In genomic region chr8:82317446-82317845, GRCm38 (mm10) we compare ENCODE assay signal across 16 mouse cellular contexts.
"Had no signal": no experiment of that assay in that cellular context is flagged by ENCODE, and none has a peak within 500 bp of the region (broad histone marks: within the 10 kb centered on the region; RNA-seq: fewer than 3 reads in every experiment).

No protein-coding gene starts in this region.

- H3K4me1 ChIP-seq: neural tube, embryonic 12.5 days; neural tube, embryonic 13.5 days; neural tube, embryonic 15.5 days; stomach, embryonic 15.5 days had no signal

- H3K9ac ChIP-seq: neural tube, embryonic 12.5 days; neural tube, embryonic 13.5 days; neural tube, embryonic 15.5 days; stomach, embryonic 15.5 days had no signal

- H3K27me3 ChIP-seq: neural tube, embryonic 12.5 days; neural tube, embryonic 13.5 days; neural tube, embryonic 15.5 days; stomach, embryonic 15.5 days had no signal

- H3K27ac ChIP-seq: neural tube, embryonic 12.5 days; neural tube, embryonic 13.5 days; neural tube, embryonic 15.5 days; stomach, embryonic 15.5 days; stomach, postnatal 0 days had no signal

- H3K9me3 ChIP-seq: neural tube, embryonic 12.5 days; neural tube, embryonic 13.5 days; neural tube, embryonic 15.5 days; stomach, embryonic 15.5 days had no signal

- DNase-seq: right cerebral cortex, adult 18-20 months; right cerebral cortex, postnatal 14 days; right cerebral cortex, postnatal 25 days; right cerebral cortex, postnatal 4 days; spleen, adult 18-20 months; thymus, adult 18-20 months; thymus, adult 2 months; thymus, postnatal 14 days; thymus, postnatal 25 days; thymus, postnatal 36 days; thymus, postnatal 4 days had no signal

- H3K36me3 ChIP-seq: neural tube, embryonic 12.5 days; neural tube, embryonic 13.5 days; neural tube, embryonic 15.5 days; stomach, embryonic 15.5 days had no signal

- H3K4me3 ChIP-seq: neural tube, embryonic 12.5 days; neural tube, embryonic 13.5 days; neural tube, embryonic 15.5 days; stomach, embryonic 15.5 days had no signal
